Mouse (Mus musculus) MEL (cell line): ENCODE measurements around the gene Nkx6-1. TPM values are rescaled to one million over a fixed set of nuclear protein-coding genes. Genes with fewer than 3 reads are reported as not detected.

Experiments used
- DNase-seq: peaks from one replicate; pipeline ENCODE4 v3.0.0; 2011; ENCODE audit warnings: low read depth, low spot score
- H3K27ac ChIP-seq: 2 replicates; pipeline ENCODE4 v1.5.1; 2012; ENCODE audit warnings: low read depth, mild to moderate bottlenecking, control low read depth, low read length, moderate library complexity; ENCODE audit not compliant: control insufficient read depth
- H3K27me3 ChIP-seq, 2 experiments: fragments of 150-350 bp in 1 of 2; sonication (generic) in 1 of 2; 2 replicates each; pipeline ENCODE4 v1.6.1; 2012; ENCODE audit warnings: low read length in 2 of 2, mild to moderate bottlenecking in 2 of 2, improper control_type of control experiment in 1 of 2, moderate library complexity in 1 of 2; ENCODE audit not compliant: insufficient read depth in 2 of 2, control insufficient read depth in 1 of 2
- H3K36me3 ChIP-seq, 2 experiments: 2 replicates each; pipeline ENCODE4 v1.6.1; 2012 to 2014; ENCODE audit warnings: low read length in 2 of 2, improper control_type of control experiment in 1 of 2, inconsistent platforms in 1 of 2, mild to moderate bottlenecking in 1 of 2; ENCODE audit not compliant: insufficient read depth in 2 of 2, control insufficient read depth in 1 of 2
- H3K4me1 ChIP-seq, 2 experiments: fragments of 150-350 bp in 1 of 2; sonication (generic) in 1 of 2; 2 replicates each; pipeline ENCODE4 v1.6.1; 2012; ENCODE audit warnings: low read length in 2 of 2, improper control_type of control experiment in 1 of 2, mild to moderate bottlenecking in 1 of 2; ENCODE audit not compliant: insufficient read depth in 2 of 2, control insufficient read depth in 1 of 2
- H3K4me3 ChIP-seq, 2 experiments: fragments of 150-350 bp in 1 of 2; sonication (generic) in 1 of 2; 2 replicates each; pipeline ENCODE4 v1.5.1; 2012; ENCODE audit warnings: low read depth in 2 of 2, low read length in 2 of 2, mild to moderate bottlenecking in 2 of 2, moderate library complexity in 2 of 2, control low read depth in 1 of 2, improper control_type of control experiment in 1 of 2; ENCODE audit not compliant: control insufficient read depth in 1 of 2, insufficient read depth in 1 of 2
- H3K79me2 ChIP-seq: 2 replicates; pipeline ENCODE4 v1.6.1; 2012; ENCODE audit warnings: mild to moderate bottlenecking, low read length, moderate library complexity; ENCODE audit not compliant: control insufficient read depth, poor library complexity, insufficient read depth
- H3K9ac ChIP-seq: 2 replicates; pipeline ENCODE4 v1.6.1; 2012; ENCODE audit warnings: low read depth, mild to moderate bottlenecking, control low read depth, low read length, moderate library complexity; ENCODE audit not compliant: control insufficient read depth, poor library complexity, severe bottlenecking
- H3K9me3 ChIP-seq: fragments of 150-350 bp; sonication (generic); replicated peaks from 2 replicates; pipeline ENCODE4 v1.6.1; 2012; ENCODE audit warnings: mild to moderate bottlenecking, low read length, improper control_type of control experiment, moderate library complexity; ENCODE audit not compliant: insufficient read depth
- CHD2 ChIP-seq: IDR thresholded peaks from 2 replicates; pipeline ENCODE4 v1.6.1; 2011; ENCODE audit warnings: low read length, improper control_type of control experiment
- CTCF ChIP-seq, 3 experiments: IDR thresholded peaks in 2 of 3; conservative IDR thresholded peaks in 1 of 3; 2 replicates each; pipeline ENCODE4 v1.5.1; 2011 to 2012; ENCODE audit warnings: low read length in 3 of 3, low read depth in 2 of 3, mild to moderate bottlenecking in 2 of 3, improper control_type of control experiment in 1 of 3, inconsistent platforms in 1 of 3, mixed read lengths in 1 of 3, moderate library complexity in 1 of 3; ENCODE audit not compliant: control insufficient read depth in 1 of 3, insufficient read depth in 1 of 3, poor library complexity in 1 of 3, severe bottlenecking in 1 of 3
- E2F4 ChIP-seq: IDR thresholded peaks from 2 replicates; pipeline ENCODE4 v1.6.1; 2011; ENCODE audit warnings: low read depth, low read length, improper control_type of control experiment, borderline replicate concordance
- ELF1 ChIP-seq: IDR thresholded peaks from 2 replicates; pipeline ENCODE4 v1.6.1; 2014; ENCODE audit warnings: low read depth, mild to moderate bottlenecking, inconsistent platforms, low read length, improper control_type of control experiment, moderate library complexity
- GATA1 ChIP-seq: IDR thresholded peaks from 2 replicates; pipeline ENCODE4 v1.6.1; 2011; ENCODE audit warnings: low read depth, low read length, improper control_type of control experiment
- HCFC1 ChIP-seq: IDR thresholded peaks from 2 replicates; pipeline ENCODE4 v1.6.1; 2012; ENCODE audit warnings: low read depth, mild to moderate bottlenecking, inconsistent platforms, low read length, improper control_type of control experiment, moderate library complexity
- MEF2A ChIP-seq: IDR thresholded peaks from 2 replicates; pipeline ENCODE4 v1.6.1; 2014; ENCODE audit warnings: low read depth, mild to moderate bottlenecking, inconsistent platforms, low read length, improper control_type of control experiment; ENCODE audit not compliant: poor library complexity, insufficient replicate concordance, severe bottlenecking; ENCODE audit errors: extremely low read depth
- MXI1 ChIP-seq: IDR thresholded peaks from 2 replicates; pipeline ENCODE4 v1.6.1; 2011; ENCODE audit warnings: mild to moderate bottlenecking, low read depth, low read length, improper control_type of control experiment
- MYB ChIP-seq: IDR thresholded peaks from 2 replicates; pipeline ENCODE4 v1.6.1; 2011; ENCODE audit warnings: mild to moderate bottlenecking, low read depth, low read length, improper control_type of control experiment
- NELFE ChIP-seq: IDR thresholded peaks from 2 replicates; pipeline ENCODE4 v1.6.1; 2011; ENCODE audit warnings: low read depth, low read length, improper control_type of control experiment
- POLR2AphosphoS5 ChIP-seq: IDR thresholded peaks from 2 replicates; pipeline ENCODE4 v1.6.1; 2012; ENCODE audit warnings: low read depth, borderline replicate concordance, mild to moderate bottlenecking, inconsistent platforms, low read length, moderate library complexity, mixed read lengths
- RCOR1 ChIP-seq: IDR thresholded peaks from 2 replicates; pipeline ENCODE4 v1.6.1; 2012; ENCODE audit warnings: low read depth, mild to moderate bottlenecking, inconsistent platforms, low read length, improper control_type of control experiment
- SIN3A ChIP-seq: IDR thresholded peaks from 2 replicates; pipeline ENCODE4 v1.6.1; 2012; ENCODE audit warnings: low read length, improper control_type of control experiment, inconsistent platforms
- USF1 ChIP-seq: IDR thresholded peaks from 2 replicates; pipeline ENCODE4 v1.6.1; 2014; ENCODE audit warnings: low read depth, mild to moderate bottlenecking, inconsistent platforms, low read length, improper control_type of control experiment, moderate library complexity
- USF2 ChIP-seq, 2 experiments: IDR thresholded peaks; 2 replicates each; pipeline ENCODE4 v1.6.1; 2011 to 2012; ENCODE audit warnings: improper control_type of control experiment in 2 of 2, low read length in 2 of 2, borderline replicate concordance in 1 of 2, inconsistent platforms in 1 of 2, low read depth in 1 of 2, mild to moderate bottlenecking in 1 of 2; ENCODE audit not compliant: insufficient read depth in 1 of 2
- ZC3H11A ChIP-seq: IDR thresholded peaks from 2 replicates; pipeline ENCODE4 v1.6.1; 2012; ENCODE audit warnings: low read depth, mild to moderate bottlenecking, inconsistent platforms, low read length, improper control_type of control experiment
- polyA plus RNA-seq, 2 experiments: library from polyadenylated mRNA; stranded (reverse) in 1 of 2; unstranded in 1 of 2; fragments of >175 nt in 1 of 2; fragments of >200 nt in 1 of 2; gene quantifications; 2 replicates each; pipeline versions ENCODE4 v1.2.1 to v1.2.4; 2012; ENCODE audit warnings: low replicate concordance in 2 of 2, low read depth in 1 of 2; ENCODE audit not compliant: insufficient read length in 2 of 2, insufficient read depth in 1 of 2, missing spikeins in 1 of 2
- total RNA-seq: library from RNA; depleted of rRNA; stranded (reverse); fragments of 300-350 nt; gene quantifications from 2 replicates; pipeline ENCODE4 v1.2.3, GENCODE M21; 2012

Gene Nkx6-1
- total and polyA plus RNA-seq, 3 experiments: not detected

DNA sequence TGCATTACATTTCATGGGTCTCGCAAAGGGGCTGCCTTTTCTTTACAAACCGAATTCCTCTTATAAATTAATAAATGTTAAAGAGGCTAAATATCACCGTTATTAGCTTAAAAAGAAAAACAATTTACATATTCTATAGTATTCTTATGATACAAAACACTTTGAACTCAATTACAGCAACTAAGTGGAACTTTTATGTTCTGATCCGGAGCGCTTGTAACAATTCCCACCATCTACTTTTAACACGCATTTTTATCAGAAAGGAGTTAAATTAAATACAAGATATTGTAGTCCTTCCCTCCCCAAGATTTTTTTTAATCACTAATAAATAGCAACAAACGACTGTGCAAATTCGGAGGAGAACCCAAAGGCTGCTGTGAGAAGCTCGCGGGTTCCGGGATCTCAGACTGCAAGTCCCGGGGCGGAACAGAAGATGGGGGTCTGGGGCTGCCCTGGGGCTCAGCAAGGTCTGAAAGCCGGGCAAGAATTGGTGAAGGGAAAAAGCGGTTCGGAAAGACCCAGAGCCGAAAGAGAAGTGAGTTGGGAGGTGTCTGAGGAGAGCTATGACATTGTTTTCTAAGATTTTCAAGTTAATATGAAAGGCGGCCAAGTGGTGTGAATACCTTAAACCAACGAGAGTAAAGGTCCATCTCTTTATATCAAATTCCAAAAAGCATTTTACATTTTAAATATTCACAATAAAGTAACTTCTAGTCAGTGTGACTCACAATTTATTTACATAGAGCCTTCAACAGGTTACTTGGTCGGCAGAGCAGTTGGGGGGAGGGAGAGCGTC, 6.4 kb downstream of the Nkx6-1 start:
- H3K79me2 ChIP-seq: no peaks in the 10 kb centered on the region
- H3K9ac ChIP-seq: no peak overlapping the region
- no peak overlapping the region for H3K27ac ChIP-seq
- H3K4me1 ChIP-seq: no peaks in the 10 kb centered on the region
- H3K4me3 ChIP-seq: no peak overlapping the region
- H3K27me3 ChIP-seq: no peaks in the 10 kb centered on the region
- no peaks in the 10 kb centered on the region for H3K36me3 ChIP-seq
- no peak for DNase-seq
- H3K9me3 ChIP-seq: no peaks in the 10 kb centered on the region
- TF ChIP-seq RCOR1 (no peak), SIN3A (no peak), CHD2 (no peak), ZC3H11A (no peak), MYB (no peak)

DNA sequence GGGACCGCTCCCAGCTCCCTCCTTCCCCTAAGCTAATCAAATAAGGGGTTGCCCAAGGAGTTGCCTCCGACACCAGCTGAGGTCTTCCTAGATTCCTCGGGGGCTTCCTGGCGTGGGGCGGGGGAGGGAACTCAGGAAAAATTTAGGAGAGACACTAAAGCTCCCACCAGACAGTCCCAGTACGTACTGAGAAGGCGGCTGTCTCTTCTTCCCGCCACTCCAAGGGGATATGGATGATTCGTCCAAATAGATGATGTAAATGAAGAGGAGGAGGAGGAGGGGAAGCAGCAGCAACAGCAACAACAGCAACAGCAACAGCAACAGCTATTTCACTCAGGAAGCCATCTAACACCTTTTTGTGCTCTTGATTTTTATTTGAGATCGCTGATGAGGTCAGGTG, 7.1 kb downstream of the Nkx6-1 start:
- no peaks in the 10 kb centered on the region for H3K36me3 ChIP-seq
- no peaks in the 10 kb centered on the region for H3K4me1 ChIP-seq
- H3K9ac ChIP-seq: no peak overlapping the region
- H3K9me3 ChIP-seq: no peaks in the 10 kb centered on the region
- no peak overlapping the region for H3K4me3 ChIP-seq
- TF ChIP-seq USF2 (IDR thresholded peaks at IDR 0.05; ENCODE audit: borderline replicate concordance in 1 of 2, insufficient read depth in 1 of 2, low read depth in 1 of 2, low read length in 2 of 2) (no peak), CTCF (IDR thresholded peaks at IDR 0.05 in 2 of 3, conservative IDR thresholded peaks at IDR 0.05 in 1 of 3; ENCODE audit: control insufficient read depth in 1 of 3, insufficient read depth in 1 of 3, low read depth in 2 of 3, low read length in 3 of 3, poor library complexity in 1 of 3, severe bottlenecking in 1 of 3) (no peak), CHD2 (no peak), HCFC1 (no peak), GATA1 (no peak), SIN3A (no peak), MEF2A (no peak), USF1 (no peak), NELFE (no peak), E2F4 (no peak), ELF1 (no peak), POLR2AphosphoS5 (no peak), MXI1 (no peak)
- TF ChIP-seq, all 39 proteins: peak for 0
- Histone ChIP-seq H3K27ac (no peak overlapping the region), H3K27me3 (no peaks in the 10 kb centered on the region), H3K79me2 (no peaks in the 10 kb centered on the region)
- no peak for DNase-seq
